Mouse (Mus musculus) urinary bladder, postnatal 25 days (tissue): ENCODE results near the gene Fstl1.

Experiments used
- DNase-seq: peaks from one replicate; pipeline ENCODE4 v3.0.0; 2022; ENCODE audit warnings: low spot score

Gene Fstl1

GRCm38 (mm10) chr16:37868506-37869469, 92.1 kb downstream of the Fstl1 start:
- peak; percentile 13 for DNase-seq

DNA sequence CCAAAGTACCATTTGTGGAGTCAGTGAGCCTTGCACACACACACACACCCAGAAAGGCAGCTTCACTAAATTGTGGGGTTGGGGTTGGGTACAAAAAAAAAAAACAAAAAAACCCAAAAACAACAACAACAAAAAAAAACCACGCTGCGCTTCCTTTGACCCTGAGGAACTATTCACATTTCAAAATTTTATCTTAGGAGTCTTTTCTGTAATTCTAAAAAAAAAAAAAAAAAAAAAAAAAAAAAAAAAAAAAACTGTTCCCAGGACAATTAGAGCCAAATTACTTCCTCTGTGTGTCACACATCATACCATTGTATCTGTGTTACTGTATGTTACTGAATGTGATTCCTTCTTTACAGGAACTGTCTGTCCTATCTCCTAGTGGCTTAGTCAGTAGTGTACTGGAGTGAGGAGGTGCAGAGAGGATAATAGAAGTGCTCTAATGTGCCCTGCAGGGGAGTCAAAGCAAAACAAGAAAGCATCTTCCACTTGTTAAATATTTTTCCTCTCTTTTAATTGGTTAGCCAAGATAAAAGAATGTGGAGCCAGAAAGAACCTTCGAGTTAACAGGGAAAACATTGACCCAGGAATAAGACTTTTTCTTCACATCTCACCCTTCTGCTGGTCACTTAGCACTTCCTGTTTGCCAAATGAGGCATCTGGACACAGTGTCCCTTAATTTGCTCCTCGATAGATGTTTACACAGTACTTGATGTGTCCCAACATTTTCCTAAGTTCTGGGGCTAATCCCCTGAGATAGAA, 93.0 kb downstream of the Fstl1 start:
- DNase-seq: no peak

GRCm38 (mm10) chr16:37871112-37871715, 94.5 kb downstream of the Fstl1 start:
- no peak for DNase-seq

GRCm38 (mm10) chr16:37874501-37875235, 98.0 kb downstream of the Fstl1 start:
- DNase-seq: no peak

DNA sequence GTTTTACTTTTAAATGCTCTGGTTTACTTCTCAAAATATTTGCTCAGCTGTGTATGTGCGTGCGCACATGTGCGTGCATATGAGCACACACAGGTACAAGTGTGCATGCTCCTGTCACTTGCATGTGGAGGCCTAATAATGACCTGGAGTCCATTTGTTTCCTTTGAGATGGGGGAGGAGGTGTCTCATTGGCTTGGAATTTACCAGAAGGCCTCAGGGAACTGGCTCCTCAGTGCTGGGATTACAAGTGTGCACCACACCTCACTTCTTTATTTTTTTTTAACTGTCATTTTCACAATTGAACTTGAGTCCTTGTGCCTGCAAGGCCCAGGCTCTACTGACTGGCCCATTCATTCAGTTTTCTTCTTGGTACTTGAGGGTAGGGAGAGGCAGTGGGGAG, 100.7 kb downstream of the Fstl1 start:
- DNase-seq: no peak

GRCm38 (mm10) chr16:37878951-37879505, 102.4 kb downstream of the Fstl1 start:
- DNase-seq: no peak

DNA sequence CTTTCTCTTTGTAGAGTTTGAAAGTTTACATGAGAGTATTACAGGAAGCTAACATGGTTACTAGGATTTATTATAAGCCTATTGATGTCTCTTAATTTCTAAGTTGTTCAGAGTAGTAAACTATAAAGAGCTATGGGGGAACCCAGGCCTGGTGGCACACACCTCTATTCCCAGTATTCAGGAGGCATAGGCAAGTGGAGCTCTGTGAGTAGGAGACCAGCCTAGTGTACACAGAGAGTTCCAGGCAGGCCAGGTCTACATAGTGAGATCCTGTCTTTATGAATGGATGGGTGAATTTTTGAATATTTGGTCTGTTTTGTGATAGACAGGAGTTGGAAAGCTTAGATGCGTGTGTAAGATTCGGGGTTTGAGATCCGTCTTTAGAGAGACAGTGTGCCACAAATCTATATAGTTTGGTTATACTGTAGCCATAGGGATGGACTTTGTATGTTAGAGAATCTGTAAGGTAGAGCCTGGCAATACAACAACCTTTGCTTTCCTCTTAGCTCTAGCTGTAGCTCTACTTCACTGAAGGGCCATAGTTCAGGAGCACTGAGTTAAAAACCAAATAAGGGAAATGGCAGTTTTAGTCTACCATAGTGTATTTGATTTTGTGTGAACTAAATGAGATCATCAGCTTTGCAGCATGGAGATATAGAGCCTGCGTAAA, 103.2 kb downstream of the Fstl1 start:
- no peak for DNase-seq

DNA sequence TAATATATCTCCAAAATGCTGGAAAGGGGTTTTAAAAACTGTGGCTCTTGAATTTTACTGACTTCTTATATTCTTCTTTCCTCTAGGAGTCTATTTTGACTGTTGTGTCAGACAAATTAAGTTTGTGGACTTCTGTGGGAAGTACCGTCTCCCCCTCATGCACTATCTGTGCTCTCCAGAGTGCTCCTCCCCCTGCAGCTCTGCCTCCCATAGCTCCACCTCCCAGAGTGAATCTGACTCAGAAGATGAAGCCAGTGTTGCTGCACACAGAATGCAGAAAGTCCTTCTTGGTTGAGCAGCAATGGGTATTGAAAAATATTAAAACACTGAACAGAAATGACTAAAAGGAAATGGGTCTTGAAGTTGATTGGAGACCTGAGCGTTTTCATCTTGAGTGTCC, 104.5 kb downstream of the Fstl1 start:
- no peak for DNase-seq
